Mouse (Mus musculus) bone marrow, adult 2 months (tissue): ENCODE results near the gene Pigk.

Experiments
- CTCF ChIP-seq: fragments of 200-500 bp; IDR thresholded peaks from 2 replicates; pipeline ENCODE4 v1.5.1; 2011; ENCODE audit warnings: low read length, control low read depth; ENCODE audit not compliant: control insufficient read depth, insufficient read depth
- POLR2A ChIP-seq: fragments of 200-500 bp; IDR thresholded peaks from 2 replicates; pipeline ENCODE4 v1.6.1; 2011; ENCODE audit warnings: low read depth, mild to moderate bottlenecking, control low read depth, low read length, borderline replicate concordance; ENCODE audit not compliant: control insufficient read depth

DNA sequence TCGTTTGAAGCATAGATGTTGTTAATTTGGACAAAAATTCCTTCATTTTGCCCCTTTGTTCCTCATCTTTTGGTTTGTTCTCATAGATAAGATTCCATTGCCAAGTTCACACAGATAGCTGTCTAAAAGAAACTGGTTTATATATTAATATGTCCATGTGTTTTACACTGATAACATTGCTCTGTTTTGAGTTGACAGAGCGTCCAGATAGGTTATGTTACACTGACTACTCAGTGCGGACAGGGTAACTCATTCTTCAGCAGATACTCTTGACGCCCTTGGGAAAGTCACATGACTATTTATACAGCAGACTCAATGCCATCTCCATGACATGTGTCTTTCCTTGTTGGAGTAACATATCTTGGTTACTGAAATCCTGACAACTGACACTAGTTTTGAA lies 242.9 kb downstream of the Pigk start:
- TF ChIP-seq CTCF, result no peak
- no peak for TF ChIP-seq POLR2A
